Mouse (Mus musculus): ENCODE results near the gene Macrod2.

DNA sequence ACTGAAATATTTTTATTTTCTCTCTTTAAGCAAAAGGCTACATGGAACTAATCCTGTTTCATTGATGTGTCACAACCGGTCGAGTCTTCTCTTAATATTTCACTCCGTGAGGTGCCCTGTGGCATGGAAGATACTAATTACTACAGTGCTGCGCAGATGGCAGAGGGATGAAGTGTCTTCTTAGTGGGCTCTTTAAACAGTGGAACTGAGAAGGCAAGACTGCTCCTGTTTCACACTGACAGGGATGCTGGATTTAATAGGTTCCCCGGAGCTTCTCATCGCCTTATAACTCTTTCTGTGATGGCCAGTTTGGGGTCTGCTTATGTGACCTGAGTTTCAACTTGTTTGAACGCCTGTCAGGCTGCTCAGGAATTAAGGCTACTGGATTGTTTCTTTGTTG lies 612.6 kb downstream of the Macrod2 start:
- TF ChIP-seq GATA1 (IDR thresholded peaks at IDR 0.05; ENCODE audit: borderline replicate concordance, low read length) (no peak), FLI1 (IDR thresholded peaks at IDR 0.05; ENCODE audit: low read length) (no peak)

Data from megakaryocyte, embryonic 14.5 days (primary cell).